Mouse (Mus musculus) CH12.LX (cell line): ENCODE data around the gene Gm49396. TPM values are rescaled to one million over a fixed set of nuclear protein-coding genes. Genes with fewer than 3 reads are reported as not detected.

Experiments
- DNase-seq: peaks from one replicate; pipeline ENCODE4 v3.0.0-alpha.2; 2013; ENCODE audit errors: extremely low read depth
- H3K27ac ChIP-seq: 2 replicates; pipeline ENCODE4 v1.5.1; 2012; ENCODE audit warnings: low read depth, mild to moderate bottlenecking, control low read depth, moderate library complexity; ENCODE audit not compliant: insufficient read depth
- H3K27me3 ChIP-seq: replicated peaks from 2 replicates; pipeline ENCODE3; 2012; ENCODE audit warnings: inconsistent platforms
- H3K36me3 ChIP-seq, 2 experiments: replicated peaks in 1 of 2; 2 replicates each; pipeline versions ENCODE3 to v1.6.1; 2012; ENCODE audit warnings: inconsistent platforms in 1 of 2, low read length in 1 of 2, mild to moderate bottlenecking in 1 of 2, mixed read lengths in 1 of 2, moderate library complexity in 1 of 2; ENCODE audit not compliant: control insufficient read depth in 1 of 2, insufficient read depth in 1 of 2
- H3K4me1 ChIP-seq, 2 experiments: 2 replicates each; pipeline ENCODE4 v1.6.1; 2012; ENCODE audit warnings: inconsistent platforms in 1 of 2, moderate library complexity in 1 of 2; ENCODE audit not compliant: insufficient read depth in 2 of 2, control insufficient read depth in 1 of 2
- H3K4me2 ChIP-seq: 2 replicates; pipeline ENCODE4 v1.6.1; 2012; ENCODE audit warnings: low read depth, mild to moderate bottlenecking, control low read depth; ENCODE audit not compliant: poor library complexity, insufficient read depth, severe bottlenecking
- H3K4me3 ChIP-seq, 3 experiments: fragments of 150-350 bp in 1 of 3; sonication (generic) in 1 of 3; replicated peaks in 1 of 3; 2 replicates each; pipeline versions ENCODE3 to v1.5.1; 2011 to 2012; ENCODE audit warnings: low read depth in 2 of 3, low read length in 2 of 3, mild to moderate bottlenecking in 2 of 3, moderate library complexity in 2 of 3, control low read depth in 1 of 3, improper control_type of control experiment in 1 of 3, inconsistent platforms in 1 of 3, mixed read lengths in 1 of 3; ENCODE audit not compliant: poor library complexity in 1 of 3
- H3K79me2 ChIP-seq: replicated peaks from 2 replicates; pipeline ENCODE4 v1.6.1; 2012; ENCODE audit warnings: mild to moderate bottlenecking, moderate library complexity; ENCODE audit not compliant: control insufficient read depth, poor library complexity, insufficient read depth, severe bottlenecking; ENCODE audit errors: extremely low read depth
- H3K9ac ChIP-seq: 2 replicates; pipeline ENCODE4 v1.6.1; 2012; ENCODE audit warnings: low read depth, mild to moderate bottlenecking, control low read depth, moderate library complexity; ENCODE audit not compliant: insufficient read depth
- H3K9me3 ChIP-seq: replicated peaks from 2 replicates; pipeline ENCODE3; 2012; ENCODE audit warnings: low read length, inconsistent platforms, mixed read lengths
- BHLHE40 ChIP-seq: IDR thresholded peaks from 2 replicates; pipeline ENCODE4 v1.6.1; 2011; ENCODE audit warnings: mild to moderate bottlenecking, low read depth, low read length, improper control_type of control experiment
- CHD1 ChIP-seq: IDR thresholded peaks from 2 replicates; pipeline ENCODE4 v1.6.1; 2012; ENCODE audit warnings: low read depth, low read length, improper control_type of control experiment, inconsistent platforms
- CHD2 ChIP-seq: IDR thresholded peaks from 2 replicates; pipeline ENCODE4 v1.6.1; 2011; ENCODE audit warnings: low read length, improper control_type of control experiment
- CTCF ChIP-seq, 2 experiments: IDR thresholded peaks in 1 of 2; conservative IDR thresholded peaks in 1 of 2; 2 replicates each; pipeline ENCODE4 v1.5.1; 2011 to 2012; ENCODE audit warnings: low read depth in 2 of 2, low read length in 2 of 2, improper control_type of control experiment in 1 of 2, inconsistent platforms in 1 of 2, mild to moderate bottlenecking in 1 of 2, moderate library complexity in 1 of 2
- E2F4 ChIP-seq: IDR thresholded peaks from 2 replicates; pipeline ENCODE4 v1.6.1; 2011; ENCODE audit warnings: low read depth, low read length, improper control_type of control experiment; ENCODE audit not compliant: insufficient replicate concordance
- ELF1 ChIP-seq: IDR thresholded peaks from 2 replicates; pipeline ENCODE4 v1.6.1; 2014; ENCODE audit warnings: low read depth, mild to moderate bottlenecking, inconsistent platforms, low read length, improper control_type of control experiment
- HCFC1 ChIP-seq: IDR thresholded peaks from 2 replicates; pipeline ENCODE4 v1.6.1; 2012; ENCODE audit warnings: low read depth, mild to moderate bottlenecking, inconsistent platforms, low read length, improper control_type of control experiment
- JUND ChIP-seq: conservative IDR thresholded peaks from 2 replicates; pipeline ENCODE4 v1.6.1; 2011; ENCODE audit warnings: low read depth, low read length, improper control_type of control experiment
- KAT2A ChIP-seq: IDR thresholded peaks from 2 replicates; pipeline ENCODE4 v1.6.1; 2012; ENCODE audit warnings: low read length, improper control_type of control experiment, inconsistent platforms; ENCODE audit not compliant: insufficient replicate concordance
- MAX ChIP-seq: IDR thresholded peaks from 2 replicates; pipeline ENCODE4 v1.6.1; 2011; ENCODE audit warnings: low read length, improper control_type of control experiment
- MAZ ChIP-seq: IDR thresholded peaks from 2 replicates; pipeline ENCODE4 v1.6.1; 2012; ENCODE audit warnings: low read depth, mild to moderate bottlenecking, inconsistent platforms, low read length, improper control_type of control experiment, moderate library complexity
- MXI1 ChIP-seq: IDR thresholded peaks from 2 replicates; pipeline ENCODE4 v1.6.1; 2011; ENCODE audit warnings: mild to moderate bottlenecking, low read depth, low read length, improper control_type of control experiment
- MYC ChIP-seq: IDR thresholded peaks from 2 replicates; pipeline ENCODE4 v1.6.1; 2011; ENCODE audit warnings: low read depth, mild to moderate bottlenecking, improper control_type of control experiment, low read length
- NELFE ChIP-seq: IDR thresholded peaks from 2 replicates; pipeline ENCODE4 v1.6.1; 2011; ENCODE audit warnings: low read depth, low read length, improper control_type of control experiment
- NRF1 ChIP-seq: IDR thresholded peaks from 2 replicates; pipeline ENCODE4 v1.6.1; 2014; ENCODE audit warnings: low read depth, mild to moderate bottlenecking, inconsistent platforms, low read length, improper control_type of control experiment, moderate library complexity
- PAX5 ChIP-seq: IDR thresholded peaks from 2 replicates; pipeline ENCODE4 v1.6.1; 2012; ENCODE audit warnings: low read length, inconsistent platforms, mixed read lengths
- POLR2A ChIP-seq: IDR thresholded peaks from 2 replicates; pipeline ENCODE4 v1.6.1; 2011; ENCODE audit warnings: low read depth, mild to moderate bottlenecking, improper control_type of control experiment, low read length
- POLR2AphosphoS2 ChIP-seq: IDR thresholded peaks from 2 replicates; pipeline ENCODE4 v1.6.1; 2011; ENCODE audit warnings: low read depth, low read length, improper control_type of control experiment
- SIN3A ChIP-seq: IDR thresholded peaks from 2 replicates; pipeline ENCODE4 v1.6.1; 2012; ENCODE audit warnings: low read length, improper control_type of control experiment, inconsistent platforms
- SMC3 ChIP-seq: IDR thresholded peaks from 2 replicates; pipeline ENCODE4 v1.6.1; 2011; ENCODE audit warnings: low read depth, low read length, improper control_type of control experiment
- UBTF ChIP-seq: IDR thresholded peaks from 2 replicates; pipeline ENCODE4 v1.6.1; 2012; ENCODE audit warnings: low read depth, mild to moderate bottlenecking, inconsistent platforms, low read length, improper control_type of control experiment, moderate library complexity
- USF1 ChIP-seq: IDR thresholded peaks from 2 replicates; pipeline ENCODE4 v1.6.1; 2014; ENCODE audit warnings: low read depth, mild to moderate bottlenecking, inconsistent platforms, low read length, improper control_type of control experiment
- ZMIZ1 ChIP-seq: IDR thresholded peaks from 2 replicates; pipeline ENCODE4 v1.6.1; 2012; ENCODE audit warnings: low read depth, mild to moderate bottlenecking, inconsistent platforms, low read length, improper control_type of control experiment
- dilution Hi-C: fragments of 300-500 bp; cut with MboI; formaldehyde crosslinking; loops from 2 replicates; pipeline ENCODE4 v1.14.3; 2020; ENCODE audit warnings: low sequenced_read_pairs; ENCODE audit not compliant: extremely low pct_unique_long_range_greater_than_20kb, extremely low pct_ligation_motif_present
- in situ Hi-C: fragments of 300-500 bp; cut with MboI; formaldehyde crosslinking; loops from 3 replicates; pipeline ENCODE4 v1.14.3; 2019; ENCODE audit warnings: low sequenced_read_pairs, low pct_ligation_motif_present, low pct_unique_long_range_greater_than_20kb, mixed read lengths
- polyA plus RNA-seq: library from polyadenylated mRNA; unstranded; fragments of >175 nt; gene quantifications from 2 replicates; pipeline ENCODE4 v1.2.1, GENCODE M21; 2012; ENCODE audit warnings: low read depth; ENCODE audit not compliant: insufficient read length
- total RNA-seq, 2 experiments: library from RNA; depleted of rRNA; stranded (reverse); fragments of 300-350 nt in 1 of 2; fragments of >200 nt in 1 of 2; gene quantifications; 2 replicates each; pipeline ENCODE4 v1.2.3; 2012 to 2014

The Gm49396 gene
- total and polyA plus RNA-seq, 3 experiments: 1.9 to 3.3 (median 2.7) TPM

DNA sequence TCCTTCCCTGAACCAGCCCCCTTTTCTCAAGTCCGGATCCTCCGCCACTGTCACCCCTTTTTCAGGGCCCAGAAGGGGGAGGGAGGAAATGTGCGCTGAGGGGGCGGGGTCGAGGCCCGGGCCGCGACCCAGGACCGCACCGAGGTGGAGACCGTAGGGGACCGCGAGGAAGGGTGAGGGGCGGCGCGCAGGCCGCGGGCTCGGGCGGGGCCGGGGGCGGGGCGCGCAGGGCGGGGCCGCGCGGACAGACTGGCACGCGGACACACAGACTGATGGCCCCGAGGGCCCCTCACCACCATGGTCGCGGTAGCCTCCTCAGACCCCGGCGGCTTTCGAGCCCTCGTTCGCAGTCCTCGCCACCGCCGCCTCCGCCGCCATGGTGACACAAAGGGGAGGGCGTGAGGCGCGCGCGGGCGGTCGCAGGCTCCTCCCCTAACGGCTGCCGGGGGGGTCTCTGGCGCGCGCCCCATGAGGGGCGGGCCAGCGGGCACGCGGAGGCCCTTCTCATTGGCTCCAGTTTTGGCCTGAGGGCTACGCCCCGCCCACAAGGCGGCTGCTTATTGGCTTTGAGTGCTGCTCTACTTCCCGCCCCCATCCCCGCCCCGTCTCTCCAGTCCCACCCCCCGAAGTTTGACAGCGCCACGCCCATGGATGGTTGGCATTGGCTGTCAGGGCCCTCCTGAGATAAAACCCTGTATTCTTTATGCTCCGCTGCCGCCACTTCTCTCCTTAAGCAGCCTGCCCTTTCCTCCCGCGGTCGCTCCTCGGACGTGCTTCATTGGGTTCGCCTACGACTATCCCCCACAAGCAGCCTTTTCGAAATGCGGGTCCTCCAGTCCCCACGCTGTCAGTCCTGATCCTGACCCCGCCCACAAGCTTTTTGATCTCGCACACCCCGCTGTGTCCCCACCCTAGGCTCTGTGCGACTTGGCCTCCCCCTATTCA is 28.2 kb upstream of the Gm49396 start, which contains the start of gene Arhgap33:
Gene Arhgap33 (minus strand): TSS at position 428 of the 945 bp plus-strand sequence.
- no peaks in the 10 kb centered on the region for H3K27me3 ChIP-seq
- H3K4me1 ChIP-seq: peaks cover 4 to 14% of the 10 kb centered on the region in 2 experiments
- H3K9ac ChIP-seq: peak within 1 kb of the TSS; percentile 56
- H3K4me2 ChIP-seq: peak within 1 kb of the TSS; percentile 98
- no peaks in the 10 kb centered on the region for H3K9me3 ChIP-seq
- peak within 1 kb of the TSS; percentile 40 to 83 (median 67) for H3K4me3 ChIP-seq
- TF ChIP-seq ELF1: peak; percentile 48; the same call in 1 of the 2 replicates
- peak; percentile 65; the same call in 1 of the 2 replicates for TF ChIP-seq ZMIZ1
- no peak for TF ChIP-seq JUND
- TF ChIP-seq HCFC1: no peak; the same call in none of the 2 replicates
- no peak for TF ChIP-seq PAX5
- no peak for TF ChIP-seq POLR2AphosphoS2
- TF ChIP-seq KAT2A: no peak
- TF ChIP-seq POLR2A: peak; percentile 52
- no peak for TF ChIP-seq UBTF
- TF ChIP-seq MAZ: peak; percentile 71; the same call in 1 of the 2 replicates
- TF ChIP-seq CHD2: peak; percentile 37; the same call in 1 of the 2 replicates
- TF ChIP-seq USF1: no peak
- peak; percentile 48 for TF ChIP-seq BHLHE40
- peak; percentile 80 for TF ChIP-seq SIN3A
- 0 out of 2 replicates have a peak, but pooled peaks have one; percentile 27 for TF ChIP-seq MYC
- peak; percentile 68; the same call in 1 of the 2 replicates for TF ChIP-seq E2F4
- TF ChIP-seq CTCF (conservative IDR thresholded peaks at IDR 0.05 in 1 of 2, IDR thresholded peaks at IDR 0.05 in 1 of 2; ENCODE audit: low read depth in 2 of 2, low read length in 2 of 2): no peak
- no peak for TF ChIP-seq CHD1
- TF ChIP-seq NELFE: peak; percentile 42; the same call in 1 of the 2 replicates
- TF ChIP-seq SMC3: no peak
- TF ChIP-seq MXI1: peak; percentile 91
- peak; percentile 44; the same call in 1 of the 2 replicates for TF ChIP-seq NRF1
- no peak; the same call in 1 of the 2 replicates for TF ChIP-seq MAX
- TF ChIP-seq, all 38 proteins: peak for 12
- peak within 1 kb of the TSS; percentile 36; the same call in 1 of the 2 replicates for H3K27ac ChIP-seq
- H3K79me2 ChIP-seq: no peaks in the 10 kb centered on the region
- peaks cover 15 to 54% of the 10 kb centered on the region in 2 experiments for H3K36me3 ChIP-seq
- DNase-seq: peak; percentile 99
- dilution Hi-C loops (no loop called here), in situ Hi-C loops (no loop called here)
